Mouse (Mus musculus): Measurements from ENCODE around the gene Gm20388. TPM values are rescaled to one million over a fixed set of nuclear protein-coding genes. Genes with fewer than 3 reads are reported as not detected.
A peak's percentile ranks its signal among the peaks of the same experiment; 100 is the strongest.

Gene Gm20388
- polyA plus RNA-seq, 1 experiment from 2014 or later = not detected

GRCm38 (mm10) chr8:121740721-121741120 lies 1830.1 kb downstream of the Gm20388 start:
- no peak overlapping the region for H3K4me3 ChIP-seq (replicated peaks)
- no peaks in the 10 kb centered on the region for H3K9me3 ChIP-seq (replicated peaks)
- no peak overlapping the region for H3K27ac ChIP-seq
- WGBS (ENCODE audit: insufficient replicate concordance) = 67% methylated on average over 10 of the region's 10 CpGs
- ATAC-seq (ENCODE audit: low read depth) = no peak
- no peaks in the 10 kb centered on the region for H3K36me3 ChIP-seq
- DNase-seq = no peak
- 0 out of 2 replicates have a peak, but pooled peaks cover 2% of the 10 kb centered on the region for H3K27me3 ChIP-seq
- no peaks in the 10 kb centered on the region for H3K4me1 ChIP-seq (replicated peaks)
- no peak overlapping the region for H3K9ac ChIP-seq
- no peak overlapping the region for H3K4me2 ChIP-seq

DNA sequence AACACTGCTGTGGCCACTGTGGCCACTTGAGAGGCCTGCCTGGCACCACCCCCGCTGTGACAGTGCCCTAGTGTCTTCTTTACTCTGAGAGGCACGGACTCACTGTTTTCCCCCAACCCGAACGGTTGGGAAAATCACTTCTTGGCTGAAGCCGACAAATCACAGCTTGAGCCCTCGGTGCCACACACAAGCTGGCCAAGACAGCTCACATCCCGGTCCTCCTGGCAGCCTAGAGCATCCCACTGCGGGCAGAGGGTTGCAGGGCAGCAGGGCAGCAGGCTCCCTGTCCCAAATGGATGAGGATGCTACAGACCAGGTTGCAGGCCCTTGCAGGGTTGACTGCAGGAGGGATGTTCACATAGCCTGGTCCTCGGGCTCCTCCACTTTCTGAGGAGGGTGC lies 1838.9 kb downstream of the Gm20388 start:
- Histone ChIP-seq H3K27ac (no peak overlapping the region), H3K9ac (no peak overlapping the region), H3K27me3 (peaks cover 25% of the 10 kb centered on the region), H3K36me3 (no peaks in the 10 kb centered on the region), H3K4me3 (replicated peaks) (no peak overlapping the region), H3K4me2 (no peak overlapping the region), H3K4me1 (replicated peaks) (no peaks in the 10 kb centered on the region), H3K9me3 (replicated peaks) (0 out of 2 replicates have a peak, but pooled peaks cover 8% of the 10 kb centered on the region)
- ATAC-seq (ENCODE audit: low read depth) = no peak
- WGBS (ENCODE audit: insufficient replicate concordance) = 52% methylated on average over 9 of the region's 9 CpGs
- DNase-seq = no peak

GRCm38 (mm10) chr8:121750512-121750911 lies 1839.9 kb downstream of the Gm20388 start:
- Histone ChIP-seq H3K27me3 (peaks cover 27% of the 10 kb centered on the region), H3K27ac (no peak overlapping the region), H3K36me3 (no peaks in the 10 kb centered on the region), H3K4me2 (no peak overlapping the region), H3K9ac (no peak overlapping the region), H3K9me3 (replicated peaks) (0 out of 2 replicates have a peak, but pooled peaks cover 8% of the 10 kb centered on the region), H3K4me1 (replicated peaks) (no peaks in the 10 kb centered on the region), H3K4me3 (replicated peaks) (no peak overlapping the region)
- 26% methylated on average over 3 of the region's 3 CpGs for WGBS (ENCODE audit: insufficient replicate concordance)
- ATAC-seq (ENCODE audit: low read depth) = no peak
- no peak for DNase-seq

DNA sequence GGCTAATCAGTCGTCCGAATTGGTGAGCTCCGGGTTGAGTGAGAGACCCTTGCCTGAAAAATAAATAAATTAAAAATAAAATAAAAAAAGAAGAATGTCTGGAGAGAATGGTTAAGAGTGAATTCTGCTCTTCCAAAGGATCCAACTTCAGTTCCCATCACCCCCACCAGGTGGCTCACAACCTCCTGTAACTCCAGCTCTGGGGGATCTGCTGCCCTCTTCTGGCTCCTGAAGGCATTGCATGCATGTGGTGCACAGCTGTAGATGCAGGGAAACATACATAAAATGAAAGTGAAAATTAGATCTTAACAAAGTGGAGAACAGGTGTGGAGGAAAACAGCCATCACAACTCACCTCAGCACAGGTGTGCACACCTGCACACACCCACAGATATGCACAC lies 1840.8 kb downstream of the Gm20388 start:
- no peak overlapping the region for H3K4me3 ChIP-seq (replicated peaks)
- WGBS (ENCODE audit: insufficient replicate concordance) = 15% methylated on average over 3 of the region's 3 CpGs
- H3K9ac ChIP-seq = no peak overlapping the region
- DNase-seq (peak; percentile 56), ATAC-seq (ENCODE audit: low read depth) (no peak)
- peaks cover 29% of the 10 kb centered on the region for H3K27me3 ChIP-seq
- H3K36me3 ChIP-seq = no peaks in the 10 kb centered on the region
- 0 out of 2 replicates have a peak, but pooled peaks cover 8% of the 10 kb centered on the region for H3K9me3 ChIP-seq (replicated peaks)
- H3K27ac ChIP-seq = no peak overlapping the region
- no peaks in the 10 kb centered on the region for H3K4me1 ChIP-seq (replicated peaks)
- no peak overlapping the region for H3K4me2 ChIP-seq

DNA sequence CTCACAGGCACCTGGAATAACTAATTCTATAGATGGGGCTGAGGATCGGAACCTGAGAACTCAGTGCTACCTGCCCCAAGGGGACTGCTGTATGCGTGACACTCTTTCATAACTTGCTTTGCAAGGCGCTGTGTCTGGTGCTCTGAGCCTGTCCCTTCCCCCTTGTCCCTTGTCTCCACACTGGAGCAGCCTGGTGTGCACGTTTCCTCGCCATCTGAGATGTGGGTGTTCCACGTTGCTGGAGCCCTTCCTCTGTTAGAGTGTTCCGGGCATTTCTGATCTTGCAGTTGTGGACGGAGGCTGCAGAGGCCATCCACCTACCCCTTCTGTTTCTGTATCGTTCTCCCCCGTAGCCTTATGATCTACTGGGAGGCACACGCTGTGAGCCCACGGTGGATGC lies 1847.8 kb downstream of the Gm20388 start:
- ATAC-seq (ENCODE audit: low read depth) (no peak), DNase-seq (no peak)
- no peaks in the 10 kb centered on the region for H3K36me3 ChIP-seq
- 56% methylated on average over 12 of the region's 12 CpGs for WGBS (ENCODE audit: insufficient replicate concordance)
- H3K27ac ChIP-seq = no peak overlapping the region
- H3K27me3 ChIP-seq = peaks cover 12% of the 10 kb centered on the region
- H3K9me3 ChIP-seq (replicated peaks) = no peaks in the 10 kb centered on the region
- H3K4me2 ChIP-seq = no peak overlapping the region
- no peaks in the 10 kb centered on the region for H3K4me1 ChIP-seq (replicated peaks)
- no peak overlapping the region for H3K9ac ChIP-seq
- H3K4me3 ChIP-seq (replicated peaks) = no peak overlapping the region

DNA sequence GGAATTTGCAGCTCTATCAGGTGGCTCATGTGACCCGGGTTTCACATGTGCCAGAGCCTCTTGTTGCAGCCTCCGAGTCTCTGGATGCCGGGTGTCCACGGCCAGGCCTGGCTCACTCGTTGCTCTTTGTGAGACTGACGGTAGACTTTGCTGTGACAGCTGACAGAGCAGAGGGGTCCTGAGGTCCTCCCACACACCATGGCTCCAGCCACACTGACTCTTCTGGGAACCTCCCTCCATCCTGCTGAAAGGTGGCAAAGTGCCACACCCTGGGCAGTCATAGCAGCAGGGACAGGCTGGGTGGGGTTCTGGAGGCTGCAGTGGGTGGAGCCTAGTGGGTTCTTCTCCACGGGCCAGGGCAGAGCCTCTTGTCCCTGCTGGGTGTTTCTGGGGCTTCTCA lies 1849.8 kb downstream of the Gm20388 start:
- DNase-seq = no peak
- Histone ChIP-seq H3K9ac (no peak overlapping the region), H3K4me1 (replicated peaks) (no peaks in the 10 kb centered on the region), H3K36me3 (no peaks in the 10 kb centered on the region), H3K27me3 (peaks cover 2% of the 10 kb centered on the region; the same call in 1 of the 2 replicates), H3K4me3 (replicated peaks) (no peak overlapping the region), H3K4me2 (no peak overlapping the region), H3K27ac (no peak overlapping the region), H3K9me3 (replicated peaks) (no peaks in the 10 kb centered on the region)
- ATAC-seq (ENCODE audit: low read depth) = no peak
- 67% methylated on average over 7 of the region's 7 CpGs for WGBS (ENCODE audit: insufficient replicate concordance)

DNA sequence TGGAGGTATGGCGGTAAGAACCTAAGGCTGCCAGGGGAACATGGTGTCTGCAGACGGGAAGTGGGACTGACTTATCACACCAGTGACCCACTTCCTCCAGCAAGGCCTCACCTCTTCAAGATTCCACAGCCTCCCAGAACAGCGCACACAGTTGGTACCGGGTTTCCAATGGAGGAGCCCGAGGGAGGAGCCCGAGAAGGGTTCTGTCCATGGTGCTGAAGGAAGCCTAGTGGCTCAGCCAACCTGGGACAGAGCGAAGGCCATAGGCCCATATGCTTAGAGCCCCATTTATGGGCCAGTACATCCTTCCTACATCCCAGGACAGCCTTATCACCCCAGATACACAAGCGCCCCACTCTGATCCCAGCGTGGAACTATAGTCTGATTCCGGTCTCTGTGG lies 1850.8 kb downstream of the Gm20388 start:
- no peaks in the 10 kb centered on the region for H3K27me3 ChIP-seq
- 22% methylated on average over 10 of the region's 10 CpGs for WGBS (ENCODE audit: insufficient replicate concordance)
- H3K9me3 ChIP-seq (replicated peaks) = no peaks in the 10 kb centered on the region
- H3K4me3 ChIP-seq (replicated peaks) = no peak overlapping the region
- H3K36me3 ChIP-seq = no peaks in the 10 kb centered on the region
- H3K9ac ChIP-seq = no peak overlapping the region
- no peak overlapping the region for H3K27ac ChIP-seq
- DNase-seq (peak; percentile 29), ATAC-seq (ENCODE audit: low read depth) (no peak)
- H3K4me1 ChIP-seq (replicated peaks) = no peaks in the 10 kb centered on the region
- H3K4me2 ChIP-seq = no peak overlapping the region

DNA sequence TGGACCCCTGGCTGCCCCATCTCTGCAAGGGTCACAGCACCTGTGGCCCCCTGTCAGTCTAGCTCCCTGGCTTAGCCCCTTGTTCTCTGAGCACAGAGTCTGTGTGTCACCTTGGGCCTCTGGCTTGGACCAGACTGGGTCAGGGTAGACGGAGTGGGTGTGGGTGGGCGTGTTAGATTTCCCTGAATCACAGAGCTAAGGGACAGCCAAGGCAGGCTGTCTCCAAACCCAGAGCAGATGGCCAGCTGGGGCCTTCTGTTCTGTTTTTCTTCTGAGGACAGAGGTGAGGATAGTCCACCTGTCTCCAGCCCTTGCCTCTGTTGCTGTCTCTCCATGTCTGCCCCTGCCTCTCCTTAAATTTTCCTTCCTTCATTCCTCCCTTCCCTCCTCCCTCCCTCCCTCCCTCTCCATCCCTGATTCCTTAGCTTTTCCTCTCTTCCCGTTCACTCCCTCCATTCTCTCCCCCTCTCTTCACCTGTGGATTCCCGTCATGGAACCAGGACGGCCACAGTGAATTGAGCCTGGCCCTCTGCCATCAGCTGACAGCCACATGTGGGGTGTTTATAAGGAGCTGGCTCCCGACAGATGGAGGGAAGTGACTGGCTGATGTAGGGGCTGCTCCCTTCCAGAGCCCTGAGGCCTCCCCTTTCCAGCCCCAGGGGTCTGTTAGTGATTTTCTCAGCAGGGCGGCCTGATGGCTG lies 1852.5 kb downstream of the Gm20388 start:
- Histone ChIP-seq H3K9ac (no peak overlapping the region), H3K27ac (no peak overlapping the region), H3K27me3 (no peaks in the 10 kb centered on the region), H3K4me3 (replicated peaks) (no peak overlapping the region), H3K36me3 (no peaks in the 10 kb centered on the region), H3K4me1 (replicated peaks) (no peaks in the 10 kb centered on the region), H3K9me3 (replicated peaks) (no peaks in the 10 kb centered on the region), H3K4me2 (no peak overlapping the region)
- ATAC-seq (ENCODE audit: low read depth) = no peak
- WGBS (ENCODE audit: insufficient replicate concordance) = 48% methylated on average over 7 of the region's 7 CpGs
- DNase-seq = no peak

GRCm38 (mm10) chr8:121763700-121764013 lies 1853.0 kb downstream of the Gm20388 start:
- 61% methylated on average over 9 of the region's 9 CpGs for WGBS (ENCODE audit: insufficient replicate concordance)
- Histone ChIP-seq H3K36me3 (no peaks in the 10 kb centered on the region), H3K4me2 (no peak overlapping the region), H3K9ac (no peak overlapping the region), H3K4me1 (replicated peaks) (no peaks in the 10 kb centered on the region), H3K27me3 (no peaks in the 10 kb centered on the region), H3K27ac (no peak overlapping the region), H3K4me3 (replicated peaks) (no peak overlapping the region), H3K9me3 (replicated peaks) (no peaks in the 10 kb centered on the region)
- ATAC-seq (ENCODE audit: low read depth) (no peak), DNase-seq (no peak)

GRCm38 (mm10) chr8:121765594-121766138 lies 1855.0 kb downstream of the Gm20388 start:
- Histone ChIP-seq H3K4me3 (replicated peaks) (no peak overlapping the region), H3K36me3 (no peaks in the 10 kb centered on the region), H3K27me3 (no peaks in the 10 kb centered on the region), H3K4me1 (replicated peaks) (no peaks in the 10 kb centered on the region), H3K4me2 (no peak overlapping the region), H3K27ac (no peak overlapping the region), H3K9ac (no peak overlapping the region), H3K9me3 (replicated peaks) (no peaks in the 10 kb centered on the region)
- DNase-seq (no peak), ATAC-seq (ENCODE audit: low read depth) (no peak)
- WGBS (ENCODE audit: insufficient replicate concordance) = 66% methylated on average over 7 of the region's 7 CpGs

- no peaks in the 10 kb centered on the region for H3K9me3 ChIP-seq (replicated peaks)
- no peak overlapping the region for H3K4me3 ChIP-seq (replicated peaks)
- no peaks in the 10 kb centered on the region for H3K4me1 ChIP-seq (replicated peaks)
- ATAC-seq (ENCODE audit: low read depth) (no peak), DNase-seq (no peak)
- no peaks in the 10 kb centered on the region for H3K36me3 ChIP-seq
- no peak overlapping the region for H3K9ac ChIP-seq
- 45% methylated on average over 3 of the region's 3 CpGs for WGBS (ENCODE audit: insufficient replicate concordance)
- H3K27me3 ChIP-seq = no peaks in the 10 kb centered on the region
- H3K27ac ChIP-seq = no peak overlapping the region
- no peak overlapping the region for H3K4me2 ChIP-seq
Measured at GRCm38 (mm10) chr8:121769095-121769494, 1858.5 kb downstream of the Gm20388 start.

DNA sequence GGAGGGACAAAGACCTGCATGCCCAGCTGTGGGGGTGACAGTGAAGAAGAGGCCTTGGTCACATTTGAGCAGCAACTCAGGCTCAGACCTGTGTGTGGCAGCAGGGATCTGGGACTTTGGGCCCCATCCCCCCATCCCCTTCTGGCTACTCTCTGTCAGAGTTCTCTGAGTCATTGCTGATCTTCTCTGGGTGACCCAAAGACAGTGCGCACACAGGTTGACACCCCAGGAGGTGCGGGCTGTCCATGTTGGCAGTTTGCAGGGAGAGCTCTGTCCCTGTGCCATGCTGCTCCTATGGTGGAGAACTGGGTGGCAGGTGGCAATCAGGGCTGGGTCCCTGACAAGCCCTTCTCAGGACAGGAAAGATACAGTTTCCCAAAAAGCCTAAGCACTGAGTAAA lies 1859.0 kb downstream of the Gm20388 start:
- ATAC-seq (ENCODE audit: low read depth) = no peak
- no peaks in the 10 kb centered on the region for H3K4me1 ChIP-seq (replicated peaks)
- H3K4me3 ChIP-seq (replicated peaks) = no peak overlapping the region
- no peak for DNase-seq
- H3K4me2 ChIP-seq = no peak overlapping the region
- no peak overlapping the region for H3K27ac ChIP-seq
- 79% methylated on average over 2 of the region's 2 CpGs for WGBS (ENCODE audit: insufficient replicate concordance)
- no peak overlapping the region for H3K9ac ChIP-seq
- H3K27me3 ChIP-seq = no peaks in the 10 kb centered on the region
- H3K36me3 ChIP-seq = no peaks in the 10 kb centered on the region
- H3K9me3 ChIP-seq (replicated peaks) = no peaks in the 10 kb centered on the region

Measured in liver, embryonic 13.5 days (tissue).